Mouse (Mus musculus) ovary, postnatal 14 days (tissue): Measurements from ENCODE around the gene Itpk1.

ENCODE experiments used
- DNase-seq: peaks from one replicate; pipeline ENCODE4 v3.0.0; 2022; ENCODE audit warnings: low spot score

Gene Itpk1

GRCm38 (mm10) chr12:102593699-102594098 lies 111.0 kb downstream of the Itpk1 start:
- no peak for DNase-seq

- no peak for DNase-seq
Observed at GRCm38 (mm10) chr12:102590711-102591360, 113.9 kb downstream of the Itpk1 start.

- DNase-seq, result no peak
Observed at GRCm38 (mm10) chr12:102587106-102587505, 117.6 kb downstream of the Itpk1 start.

GRCm38 (mm10) chr12:102586286-102586881 lies 118.3 kb downstream of the Itpk1 start:
- no peak for DNase-seq

- DNase-seq, result no peak
Observed at GRCm38 (mm10) chr12:102585390-102585789, 119.3 kb downstream of the Itpk1 start.

- no peak for DNase-seq
Observed at GRCm38 (mm10) chr12:102582441-102582840, 122.3 kb downstream of the Itpk1 start.

GRCm38 (mm10) chr12:102581579-102582196 lies 123.0 kb downstream of the Itpk1 start:
- no peak for DNase-seq

- peak; percentile 73 for DNase-seq
Observed at GRCm38 (mm10) chr12:102579041-102579440, 125.7 kb downstream of the Itpk1 start.

GRCm38 (mm10) chr12:102576659-102577398 lies 127.9 kb downstream of the Itpk1 start:
- DNase-seq, result no peak

- DNase-seq, result no peak
Observed at GRCm38 (mm10) chr12:102575541-102576329, 129.0 kb downstream of the Itpk1 start.

- DNase-seq, result no peak
Observed at GRCm38 (mm10) chr12:102573036-102573435, 131.7 kb downstream of the Itpk1 start.

- DNase-seq, result no peak
Observed at GRCm38 (mm10) chr12:102571666-102572065, 133.1 kb downstream of the Itpk1 start.

- no peak for DNase-seq
Observed at GRCm38 (mm10) chr12:102570734-102571133, 134.0 kb downstream of the Itpk1 start.

GRCm38 (mm10) chr12:102570111-102570510 lies 134.6 kb downstream of the Itpk1 start:
- DNase-seq, result no peak

GRCm38 (mm10) chr12:102568219-102568618 lies 136.5 kb downstream of the Itpk1 start:
- no peak for DNase-seq

- no peak for DNase-seq
Observed at GRCm38 (mm10) chr12:102566951-102567350, 137.8 kb downstream of the Itpk1 start.

- DNase-seq, result no peak
Observed at GRCm38 (mm10) chr12:102565086-102565485, 139.6 kb downstream of the Itpk1 start.

GRCm38 (mm10) chr12:102557372-102557771 lies 147.4 kb downstream of the Itpk1 start:
- DNase-seq, result no peak

- DNase-seq, result no peak
Observed at GRCm38 (mm10) chr12:102555850-102556249, 148.9 kb downstream of the Itpk1 start.

- DNase-seq, result peak; percentile 73
Observed at GRCm38 (mm10) chr12:102554721-102555516, 149.8 kb downstream of the Itpk1 start, which contains the start of gene Chga. Chga (plus strand) TSS chr12:102554969.

GRCm38 (mm10) chr12:102553705-102554275 lies 150.9 kb downstream of the Itpk1 start:
- no peak for DNase-seq
